Mouse (Mus musculus): ENCODE measurements around the gene Sugct. TPM values are rescaled to one million over a fixed set of nuclear protein-coding genes. Genes with fewer than 3 reads are reported as not detected.
A peak's percentile ranks its signal among the peaks of the same experiment; 100 is the strongest.

Gene Sugct
- polyA plus RNA-seq, 1 experiment from 2014 or later, result 4.7 TPM

DNA sequence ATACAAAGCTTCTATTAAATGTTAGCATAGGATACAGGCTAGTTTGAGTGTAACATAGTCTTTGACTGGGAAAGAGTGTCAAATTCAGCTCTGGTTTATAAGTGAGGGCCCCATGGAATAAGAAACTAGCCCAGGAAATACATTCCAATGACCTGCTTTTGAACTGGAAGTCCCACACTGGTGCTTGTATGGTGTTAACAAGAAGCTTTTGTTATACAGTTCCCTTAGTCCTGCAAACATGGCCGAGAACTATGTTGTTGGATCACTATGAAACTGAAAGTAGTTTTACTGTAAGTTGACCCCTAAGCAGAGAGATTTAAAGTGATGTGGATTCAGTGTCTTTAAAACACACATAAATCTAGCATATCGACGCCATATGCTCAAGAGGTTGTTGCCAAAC is 657.5 kb downstream of the Sugct start:
- ATAC-seq (ENCODE audit: insufficient number of reproducible peaks, insufficient read depth, low FRiP score, low read depth), result no peak
- 41% methylated on average over 3 of the region's 3 CpGs for WGBS

DNA sequence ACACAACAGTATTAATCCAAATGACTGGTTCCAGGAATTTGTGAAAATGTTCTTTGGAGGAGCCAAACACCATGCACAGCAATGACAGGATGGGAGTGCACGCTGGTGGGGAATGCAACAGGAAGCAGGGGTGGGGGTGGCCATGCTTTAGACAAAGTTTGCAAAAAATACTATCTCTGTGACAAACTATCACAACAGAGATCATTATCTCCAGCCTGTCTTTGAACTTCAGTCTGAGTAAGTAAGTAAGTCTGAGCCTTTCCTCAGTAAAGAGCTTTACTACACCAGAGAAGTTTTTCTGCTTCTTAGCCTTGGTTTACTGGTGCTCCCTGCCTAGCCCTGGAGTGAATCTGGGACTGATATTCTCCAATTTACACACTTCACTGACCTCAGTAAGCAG is 664.6 kb downstream of the Sugct start:
- H3K9me3 ChIP-seq (ENCODE audit: control insufficient read depth, low read depth, low read length), result no peaks in the 10 kb centered on the region
- no peak overlapping the region for H3K4me2 ChIP-seq (replicated peaks; ENCODE audit: low read depth, low read length)
- no peaks in the 10 kb centered on the region for H3K27me3 ChIP-seq (ENCODE audit: control insufficient read depth, insufficient read depth, low read length)
- no peak overlapping the region for H3K4me3 ChIP-seq (ENCODE audit: low read depth, low read length)
- no peak for ATAC-seq (ENCODE audit: insufficient number of reproducible peaks, insufficient read depth, low FRiP score, low read depth)
- H3K9ac ChIP-seq (replicated peaks; ENCODE audit: low read depth, low read length), result no peak overlapping the region
- H3K36me3 ChIP-seq (ENCODE audit: control insufficient read depth, insufficient read depth, low read length), result no peaks in the 10 kb centered on the region
- 70% methylated on average over 1 of the region's 1 CpGs for WGBS
- H3K27ac ChIP-seq (ENCODE audit: low read length), result no peak overlapping the region
- H3K4me1 ChIP-seq (ENCODE audit: control insufficient read depth, insufficient read depth, low read length), result no peaks in the 10 kb centered on the region

More for the DNA sequence above, 657.5 kb downstream of the Sugct start:
- no peak overlapping the region for H3K9ac ChIP-seq (replicated peaks; ENCODE audit: low read depth, low read length)
- H3K36me3 ChIP-seq (ENCODE audit: control insufficient read depth, insufficient read depth, low read length), result no peaks in the 10 kb centered on the region
- H3K4me1 ChIP-seq (ENCODE audit: control insufficient read depth, insufficient read depth, low read length), result no peaks in the 10 kb centered on the region
- H3K27ac ChIP-seq (ENCODE audit: low read length), result no peak overlapping the region
- no peaks in the 10 kb centered on the region for H3K27me3 ChIP-seq (ENCODE audit: control insufficient read depth, insufficient read depth, low read length)
- no peak overlapping the region for H3K4me2 ChIP-seq (replicated peaks; ENCODE audit: low read depth, low read length)
- H3K4me3 ChIP-seq (ENCODE audit: low read depth, low read length), result no peak overlapping the region
- no peaks in the 10 kb centered on the region for H3K9me3 ChIP-seq (ENCODE audit: control insufficient read depth, low read depth, low read length)

DNA sequence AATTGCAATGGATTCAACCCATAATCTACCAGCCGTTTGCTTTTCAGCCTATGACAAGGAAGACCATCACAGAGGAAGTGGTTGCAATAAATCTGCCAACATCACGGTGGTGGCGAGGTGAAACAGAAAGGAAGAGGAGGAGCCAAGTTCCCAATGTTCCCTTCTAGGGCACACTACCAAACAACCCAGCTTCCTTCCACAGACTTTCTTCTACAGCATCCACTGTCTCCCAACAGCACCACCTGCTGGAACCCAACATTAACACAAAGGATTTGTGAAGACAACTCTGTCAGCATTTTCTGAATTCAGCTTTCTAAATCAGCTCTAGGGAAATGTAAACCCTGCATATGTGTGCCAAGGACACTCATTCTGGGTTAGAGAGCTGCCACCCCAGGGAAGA is 666.8 kb downstream of the Sugct start:
- H3K9me3 ChIP-seq (ENCODE audit: control insufficient read depth, low read depth, low read length), result no peaks in the 10 kb centered on the region
- H3K36me3 ChIP-seq (ENCODE audit: control insufficient read depth, insufficient read depth, low read length), result no peaks in the 10 kb centered on the region
- H3K4me3 ChIP-seq (ENCODE audit: low read depth, low read length), result no peak overlapping the region
- H3K27ac ChIP-seq (ENCODE audit: low read length), result no peak overlapping the region
- no peak overlapping the region for H3K4me2 ChIP-seq (replicated peaks; ENCODE audit: low read depth, low read length)
- ATAC-seq (ENCODE audit: insufficient number of reproducible peaks, insufficient read depth, low FRiP score, low read depth), result peak; percentile 58; the same call in 1 of the 2 replicates
- WGBS, result 46% methylated on average over 3 of the region's 3 CpGs
- H3K27me3 ChIP-seq (ENCODE audit: control insufficient read depth, insufficient read depth, low read length), result no peaks in the 10 kb centered on the region
- no peak overlapping the region for H3K9ac ChIP-seq (replicated peaks; ENCODE audit: low read depth, low read length)
- no peaks in the 10 kb centered on the region for H3K4me1 ChIP-seq (ENCODE audit: control insufficient read depth, insufficient read depth, low read length)

DNA sequence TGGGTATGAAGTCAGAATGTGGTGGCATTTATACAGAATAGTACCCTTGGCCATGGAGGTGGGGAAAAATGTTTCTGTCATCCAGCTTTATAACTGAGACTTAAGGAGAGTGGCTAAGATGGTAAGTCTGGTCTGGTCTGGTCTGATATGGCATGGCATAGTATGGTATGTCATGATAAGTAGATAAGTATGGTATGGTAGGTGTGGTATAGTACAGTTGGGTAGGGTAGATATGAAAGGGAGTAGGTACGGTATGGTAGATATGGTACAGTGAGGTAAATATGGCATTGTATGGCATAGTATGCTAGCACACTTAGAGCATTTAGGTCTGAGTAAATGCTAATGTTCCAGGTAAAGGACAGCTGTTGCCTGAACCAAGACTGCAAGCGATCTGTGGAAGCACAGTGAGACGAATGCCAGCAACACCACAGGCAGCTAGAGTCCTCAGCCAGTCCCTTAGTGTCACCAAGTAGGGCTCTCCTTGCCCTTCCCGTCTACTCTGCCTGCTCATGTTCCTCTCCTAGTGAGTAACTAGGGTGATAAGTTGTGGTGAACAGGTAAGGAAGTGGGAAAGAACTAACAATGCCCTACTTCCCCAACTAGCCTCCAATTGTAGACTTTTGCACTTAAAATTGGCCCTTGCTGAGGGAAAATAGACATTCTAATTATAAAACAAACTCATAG is 667.4 kb downstream of the Sugct start:
- H3K4me1 ChIP-seq (ENCODE audit: control insufficient read depth, insufficient read depth, low read length), result no peaks in the 10 kb centered on the region
- peak; percentile 86; the same call in 1 of the 2 replicates for ATAC-seq (ENCODE audit: insufficient number of reproducible peaks, insufficient read depth, low FRiP score, low read depth)
- no peaks in the 10 kb centered on the region for H3K9me3 ChIP-seq (ENCODE audit: control insufficient read depth, low read depth, low read length)
- H3K27ac ChIP-seq (ENCODE audit: low read length), result no peak overlapping the region
- WGBS, result 97% methylated on average over 4 of the region's 4 CpGs
- no peaks in the 10 kb centered on the region for H3K36me3 ChIP-seq (ENCODE audit: control insufficient read depth, insufficient read depth, low read length)
- no peak overlapping the region for H3K4me3 ChIP-seq (ENCODE audit: low read depth, low read length)
- no peaks in the 10 kb centered on the region for H3K27me3 ChIP-seq (ENCODE audit: control insufficient read depth, insufficient read depth, low read length)
- no peak overlapping the region for H3K9ac ChIP-seq (replicated peaks; ENCODE audit: low read depth, low read length)
- H3K4me2 ChIP-seq (replicated peaks; ENCODE audit: low read depth, low read length), result no peak overlapping the region

DNA sequence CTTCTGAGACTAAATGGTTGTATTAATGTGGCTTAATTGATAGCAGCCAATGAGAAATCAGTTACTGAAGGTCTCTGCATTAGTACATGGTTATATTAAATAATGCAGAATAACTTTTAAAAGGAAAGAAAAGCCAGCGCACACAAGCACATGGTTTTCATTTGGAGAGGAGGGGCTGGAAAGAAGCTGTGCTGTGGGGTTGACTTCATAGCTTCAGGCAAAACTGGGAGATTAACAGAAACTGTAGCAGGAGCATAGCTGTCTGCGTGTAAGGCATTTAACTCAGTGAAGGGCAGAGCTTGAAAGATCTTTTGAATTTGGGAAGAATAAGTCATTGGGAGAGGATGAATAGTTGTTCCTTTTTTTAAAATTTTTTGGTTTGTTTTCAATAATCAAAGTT is 668.4 kb downstream of the Sugct start:
- 88% methylated on average over 2 of the region's 2 CpGs for WGBS
- no peak overlapping the region for H3K4me3 ChIP-seq (ENCODE audit: low read depth, low read length)
- no peak overlapping the region for H3K4me2 ChIP-seq (replicated peaks; ENCODE audit: low read depth, low read length)
- H3K36me3 ChIP-seq (ENCODE audit: control insufficient read depth, insufficient read depth, low read length), result no peaks in the 10 kb centered on the region
- no peaks in the 10 kb centered on the region for H3K27me3 ChIP-seq (ENCODE audit: control insufficient read depth, insufficient read depth, low read length)
- no peaks in the 10 kb centered on the region for H3K9me3 ChIP-seq (ENCODE audit: control insufficient read depth, low read depth, low read length)
- H3K27ac ChIP-seq (ENCODE audit: low read length), result no peak overlapping the region
- no peaks in the 10 kb centered on the region for H3K4me1 ChIP-seq (ENCODE audit: control insufficient read depth, insufficient read depth, low read length)
- no peak for ATAC-seq (ENCODE audit: insufficient number of reproducible peaks, insufficient read depth, low FRiP score, low read depth)
- no peak overlapping the region for H3K9ac ChIP-seq (replicated peaks; ENCODE audit: low read depth, low read length)

DNA sequence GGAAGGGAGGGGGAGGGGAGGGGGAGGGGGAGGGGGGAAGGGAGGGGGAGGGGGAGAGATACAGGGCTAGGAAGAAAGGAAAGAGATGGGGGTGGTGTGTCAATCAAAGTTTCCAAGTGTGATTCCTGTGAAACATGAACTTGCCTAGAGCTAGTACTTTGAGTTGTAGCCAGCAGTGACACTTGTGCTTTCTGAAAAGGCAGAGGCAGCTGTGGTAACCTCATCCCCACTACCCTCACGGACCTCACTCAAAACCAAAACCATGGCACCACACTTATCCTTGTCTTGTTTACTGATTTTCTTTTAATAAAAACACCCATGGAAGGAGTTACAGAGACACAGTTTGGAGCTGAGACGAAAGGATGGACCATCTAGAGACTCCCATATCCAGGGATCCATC is 698.9 kb downstream of the Sugct start:
- Histone ChIP-seq H3K36me3 (ENCODE audit: control insufficient read depth, insufficient read depth, low read length) (no peaks in the 10 kb centered on the region), H3K4me1 (ENCODE audit: control insufficient read depth, insufficient read depth, low read length) (no peaks in the 10 kb centered on the region), H3K27ac (ENCODE audit: low read length) (no peak overlapping the region), H3K4me3 (ENCODE audit: low read depth, low read length) (no peak overlapping the region), H3K9me3 (ENCODE audit: control insufficient read depth, low read depth, low read length) (no peaks in the 10 kb centered on the region), H3K4me2 (replicated peaks; ENCODE audit: low read depth, low read length) (no peak overlapping the region), H3K9ac (replicated peaks; ENCODE audit: low read depth, low read length) (no peak overlapping the region), H3K27me3 (ENCODE audit: control insufficient read depth, insufficient read depth, low read length) (no peaks in the 10 kb centered on the region)
- WGBS, result 89% methylated on average over 2 of the region's 2 CpGs
- ATAC-seq (ENCODE audit: insufficient number of reproducible peaks, insufficient read depth, low FRiP score, low read depth), result no peak

DNA sequence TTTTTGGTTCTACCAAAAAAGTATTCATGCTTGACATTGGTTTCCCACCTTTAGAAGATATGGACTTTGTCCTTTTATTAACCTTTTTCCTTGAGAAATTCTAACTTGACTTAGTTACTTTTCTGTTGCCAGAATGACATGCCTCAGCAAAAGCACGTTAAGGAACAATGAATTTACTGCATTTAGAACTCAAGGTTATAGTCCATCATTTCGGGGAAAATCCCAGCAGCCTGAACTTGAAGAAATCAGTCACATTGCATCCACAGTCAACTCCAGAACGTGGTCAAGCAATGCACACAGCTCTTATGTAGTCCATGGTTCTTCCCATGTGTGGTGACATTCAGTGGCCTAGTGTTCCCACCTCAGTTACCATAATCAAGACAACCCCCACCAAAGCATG is 700.0 kb downstream of the Sugct start:
- Histone ChIP-seq H3K36me3 (ENCODE audit: control insufficient read depth, insufficient read depth, low read length) (no peaks in the 10 kb centered on the region), H3K4me1 (ENCODE audit: control insufficient read depth, insufficient read depth, low read length) (no peaks in the 10 kb centered on the region), H3K27ac (ENCODE audit: low read length) (no peak overlapping the region), H3K9ac (replicated peaks; ENCODE audit: low read depth, low read length) (no peak overlapping the region), H3K27me3 (ENCODE audit: control insufficient read depth, insufficient read depth, low read length) (no peaks in the 10 kb centered on the region), H3K4me2 (replicated peaks; ENCODE audit: low read depth, low read length) (no peak overlapping the region), H3K4me3 (ENCODE audit: low read depth, low read length) (no peak overlapping the region), H3K9me3 (ENCODE audit: control insufficient read depth, low read depth, low read length) (no peaks in the 10 kb centered on the region)
- WGBS, result 82% methylated on average over 3 of the region's 3 CpGs
- ATAC-seq (ENCODE audit: insufficient number of reproducible peaks, insufficient read depth, low FRiP score, low read depth), result no peak

DNA sequence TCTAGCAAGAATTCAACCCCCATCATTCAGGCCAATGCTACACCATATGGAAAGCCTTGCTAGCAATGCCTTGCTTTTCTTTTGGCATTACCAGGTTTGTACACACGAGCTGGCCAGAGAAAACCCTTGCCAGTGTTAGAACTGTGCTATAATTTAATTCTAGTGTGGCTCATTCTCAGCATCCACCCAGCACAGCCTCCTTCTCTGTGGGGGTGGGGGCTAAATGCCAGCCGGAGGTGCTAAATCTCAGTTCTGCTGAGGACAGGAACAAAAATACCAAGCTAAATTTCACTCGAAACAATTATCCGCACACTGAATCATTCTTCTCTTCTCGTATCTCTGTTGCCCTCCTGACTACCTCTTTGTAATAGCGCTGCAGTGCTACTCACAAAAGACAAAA is 717.6 kb downstream of the Sugct start:
- WGBS, result 73% methylated on average over 6 of the region's 6 CpGs
- no peak for ATAC-seq (ENCODE audit: insufficient number of reproducible peaks, insufficient read depth, low FRiP score, low read depth)
- H3K4me1 ChIP-seq (ENCODE audit: control insufficient read depth, insufficient read depth, low read length), result no peaks in the 10 kb centered on the region
- no peak overlapping the region for H3K9ac ChIP-seq (replicated peaks; ENCODE audit: low read depth, low read length)
- H3K4me2 ChIP-seq (replicated peaks; ENCODE audit: low read depth, low read length), result no peak overlapping the region
- no peaks in the 10 kb centered on the region for H3K36me3 ChIP-seq (ENCODE audit: control insufficient read depth, insufficient read depth, low read length)
- H3K27ac ChIP-seq (ENCODE audit: low read length), result no peak overlapping the region
- H3K4me3 ChIP-seq (ENCODE audit: low read depth, low read length), result no peak overlapping the region
- no peaks in the 10 kb centered on the region for H3K27me3 ChIP-seq (ENCODE audit: control insufficient read depth, insufficient read depth, low read length)
- H3K9me3 ChIP-seq (ENCODE audit: control insufficient read depth, low read depth, low read length), result no peaks in the 10 kb centered on the region

DNA sequence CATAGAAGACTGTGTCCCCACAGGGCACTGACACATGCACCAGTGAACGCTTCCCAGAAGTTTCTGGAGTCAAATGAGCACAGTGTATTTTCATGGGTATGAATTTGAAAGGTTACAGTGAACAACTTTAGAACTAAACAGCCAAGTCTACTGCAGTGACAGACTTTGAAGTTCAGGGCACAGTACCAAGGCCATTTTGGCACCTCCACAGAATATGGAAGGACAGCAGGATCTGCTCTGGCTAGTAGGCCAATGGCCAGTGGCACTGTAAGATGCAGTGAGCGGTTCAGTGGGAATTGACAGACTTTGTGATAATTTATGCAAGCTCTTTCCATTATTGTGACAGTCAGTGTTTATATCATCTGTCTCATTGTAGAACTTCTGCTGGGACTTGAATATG is 724.1 kb downstream of the Sugct start:
- Histone ChIP-seq H3K27me3 (ENCODE audit: control insufficient read depth, insufficient read depth, low read length) (no peaks in the 10 kb centered on the region), H3K4me3 (ENCODE audit: low read depth, low read length) (no peak overlapping the region), H3K4me1 (ENCODE audit: control insufficient read depth, insufficient read depth, low read length) (no peaks in the 10 kb centered on the region), H3K4me2 (replicated peaks; ENCODE audit: low read depth, low read length) (no peak overlapping the region), H3K9ac (replicated peaks; ENCODE audit: low read depth, low read length) (no peak overlapping the region), H3K36me3 (ENCODE audit: control insufficient read depth, insufficient read depth, low read length) (no peaks in the 10 kb centered on the region), H3K9me3 (ENCODE audit: control insufficient read depth, low read depth, low read length) (no peaks in the 10 kb centered on the region), H3K27ac (ENCODE audit: low read length) (no peak overlapping the region)
- no peak for ATAC-seq (ENCODE audit: insufficient number of reproducible peaks, insufficient read depth, low FRiP score, low read depth)
- WGBS, result 76% methylated on average over 2 of the region's 2 CpGs
